Mouse (Mus musculus) CH12.LX (cell line): Measurements from ENCODE around the gene Map4k4. TPM values are rescaled to one million over a fixed set of nuclear protein-coding genes. Genes with fewer than 3 reads are reported as not detected.

Source experiments
- DNase-seq: peaks from one replicate; pipeline ENCODE4 v3.0.0-alpha.2; 2013; ENCODE audit errors: extremely low read depth
- H3K27ac ChIP-seq: 2 replicates; pipeline ENCODE4 v1.5.1; 2012; ENCODE audit warnings: low read depth, mild to moderate bottlenecking, control low read depth, moderate library complexity; ENCODE audit not compliant: insufficient read depth
- H3K27me3 ChIP-seq: replicated peaks from 2 replicates; pipeline ENCODE3; 2012; ENCODE audit warnings: inconsistent platforms
- H3K36me3 ChIP-seq, 2 experiments: replicated peaks in 1 of 2; 2 replicates each; pipeline versions ENCODE3 to v1.6.1; 2012; ENCODE audit warnings: inconsistent platforms in 1 of 2, low read length in 1 of 2, mild to moderate bottlenecking in 1 of 2, mixed read lengths in 1 of 2, moderate library complexity in 1 of 2; ENCODE audit not compliant: control insufficient read depth in 1 of 2, insufficient read depth in 1 of 2
- H3K4me1 ChIP-seq, 2 experiments: 2 replicates each; pipeline ENCODE4 v1.6.1; 2012; ENCODE audit warnings: inconsistent platforms in 1 of 2, moderate library complexity in 1 of 2; ENCODE audit not compliant: insufficient read depth in 2 of 2, control insufficient read depth in 1 of 2
- H3K4me2 ChIP-seq: 2 replicates; pipeline ENCODE4 v1.6.1; 2012; ENCODE audit warnings: low read depth, mild to moderate bottlenecking, control low read depth; ENCODE audit not compliant: poor library complexity, insufficient read depth, severe bottlenecking
- H3K4me3 ChIP-seq, 3 experiments: fragments of 150-350 bp in 1 of 3; sonication (generic) in 1 of 3; replicated peaks in 1 of 3; 2 replicates each; pipeline versions ENCODE3 to v1.5.1; 2011 to 2012; ENCODE audit warnings: low read depth in 2 of 3, low read length in 2 of 3, mild to moderate bottlenecking in 2 of 3, moderate library complexity in 2 of 3, control low read depth in 1 of 3, improper control_type of control experiment in 1 of 3, inconsistent platforms in 1 of 3, mixed read lengths in 1 of 3; ENCODE audit not compliant: poor library complexity in 1 of 3
- H3K79me2 ChIP-seq: replicated peaks from 2 replicates; pipeline ENCODE4 v1.6.1; 2012; ENCODE audit warnings: mild to moderate bottlenecking, moderate library complexity; ENCODE audit not compliant: control insufficient read depth, poor library complexity, insufficient read depth, severe bottlenecking; ENCODE audit errors: extremely low read depth
- H3K9ac ChIP-seq: 2 replicates; pipeline ENCODE4 v1.6.1; 2012; ENCODE audit warnings: low read depth, mild to moderate bottlenecking, control low read depth, moderate library complexity; ENCODE audit not compliant: insufficient read depth
- H3K9me3 ChIP-seq: replicated peaks from 2 replicates; pipeline ENCODE3; 2012; ENCODE audit warnings: low read length, inconsistent platforms, mixed read lengths
- BHLHE40 ChIP-seq: IDR thresholded peaks from 2 replicates; pipeline ENCODE4 v1.6.1; 2011; ENCODE audit warnings: mild to moderate bottlenecking, low read depth, low read length, improper control_type of control experiment
- CHD2 ChIP-seq: IDR thresholded peaks from 2 replicates; pipeline ENCODE4 v1.6.1; 2011; ENCODE audit warnings: low read length, improper control_type of control experiment
- ELF1 ChIP-seq: IDR thresholded peaks from 2 replicates; pipeline ENCODE4 v1.6.1; 2014; ENCODE audit warnings: low read depth, mild to moderate bottlenecking, inconsistent platforms, low read length, improper control_type of control experiment
- EP300 ChIP-seq: IDR thresholded peaks from 2 replicates; pipeline ENCODE4 v1.6.1; 2011; ENCODE audit warnings: low read length, improper control_type of control experiment
- GABPA ChIP-seq: IDR thresholded peaks from 2 replicates; pipeline ENCODE4 v1.6.1; 2012; ENCODE audit warnings: low read depth, low read length, improper control_type of control experiment, inconsistent platforms; ENCODE audit not compliant: insufficient replicate concordance
- HCFC1 ChIP-seq: IDR thresholded peaks from 2 replicates; pipeline ENCODE4 v1.6.1; 2012; ENCODE audit warnings: low read depth, mild to moderate bottlenecking, inconsistent platforms, low read length, improper control_type of control experiment
- IRF4 ChIP-seq: IDR thresholded peaks from 2 replicates; pipeline ENCODE4 v1.6.1; 2014; ENCODE audit warnings: low read depth, mild to moderate bottlenecking, inconsistent platforms, low read length, improper control_type of control experiment
- JUN ChIP-seq: IDR thresholded peaks from 2 replicates; pipeline ENCODE4 v1.6.1; 2011; ENCODE audit warnings: low read depth, mild to moderate bottlenecking, low read length, improper control_type of control experiment, moderate library complexity; ENCODE audit not compliant: insufficient read depth
- JUND ChIP-seq: conservative IDR thresholded peaks from 2 replicates; pipeline ENCODE4 v1.6.1; 2011; ENCODE audit warnings: low read depth, low read length, improper control_type of control experiment
- MAFK ChIP-seq: IDR thresholded peaks from 2 replicates; pipeline ENCODE4 v1.6.1; 2011; ENCODE audit warnings: low read length, improper control_type of control experiment; ENCODE audit not compliant: insufficient replicate concordance
- MXI1 ChIP-seq: IDR thresholded peaks from 2 replicates; pipeline ENCODE4 v1.6.1; 2011; ENCODE audit warnings: mild to moderate bottlenecking, low read depth, low read length, improper control_type of control experiment
- MYC ChIP-seq: IDR thresholded peaks from 2 replicates; pipeline ENCODE4 v1.6.1; 2011; ENCODE audit warnings: low read depth, mild to moderate bottlenecking, improper control_type of control experiment, low read length
- NRF1 ChIP-seq: IDR thresholded peaks from 2 replicates; pipeline ENCODE4 v1.6.1; 2014; ENCODE audit warnings: low read depth, mild to moderate bottlenecking, inconsistent platforms, low read length, improper control_type of control experiment, moderate library complexity
- RAD21 ChIP-seq: IDR thresholded peaks from 2 replicates; pipeline ENCODE4 v1.6.1; 2011; ENCODE audit warnings: low read depth, mild to moderate bottlenecking, low read length, improper control_type of control experiment, moderate library complexity
- SIN3A ChIP-seq: IDR thresholded peaks from 2 replicates; pipeline ENCODE4 v1.6.1; 2012; ENCODE audit warnings: low read length, improper control_type of control experiment, inconsistent platforms
- SMC3 ChIP-seq: IDR thresholded peaks from 2 replicates; pipeline ENCODE4 v1.6.1; 2011; ENCODE audit warnings: low read depth, low read length, improper control_type of control experiment
- TCF12 ChIP-seq: IDR thresholded peaks from 2 replicates; pipeline ENCODE4 v1.6.1; 2014; ENCODE audit warnings: low read depth, mild to moderate bottlenecking, inconsistent platforms, low read length, improper control_type of control experiment
- UBTF ChIP-seq: IDR thresholded peaks from 2 replicates; pipeline ENCODE4 v1.6.1; 2012; ENCODE audit warnings: low read depth, mild to moderate bottlenecking, inconsistent platforms, low read length, improper control_type of control experiment, moderate library complexity
- USF1 ChIP-seq: IDR thresholded peaks from 2 replicates; pipeline ENCODE4 v1.6.1; 2014; ENCODE audit warnings: low read depth, mild to moderate bottlenecking, inconsistent platforms, low read length, improper control_type of control experiment
- USF2 ChIP-seq: conservative IDR thresholded peaks from 2 replicates; pipeline ENCODE4 v1.6.1; 2011; ENCODE audit warnings: low read depth, low read length, improper control_type of control experiment
- ZC3H11A ChIP-seq: IDR thresholded peaks from 2 replicates; pipeline ENCODE4 v1.6.1; 2012; ENCODE audit warnings: low read depth, mild to moderate bottlenecking, inconsistent platforms, low read length, improper control_type of control experiment
- ZKSCAN1 ChIP-seq: IDR thresholded peaks from 2 replicates; pipeline ENCODE4 v1.6.1; 2012; ENCODE audit warnings: low read depth, inconsistent platforms, low read length, improper control_type of control experiment, borderline replicate concordance
- ZMIZ1 ChIP-seq: IDR thresholded peaks from 2 replicates; pipeline ENCODE4 v1.6.1; 2012; ENCODE audit warnings: low read depth, mild to moderate bottlenecking, inconsistent platforms, low read length, improper control_type of control experiment
- ZNF384 ChIP-seq: IDR thresholded peaks from 2 replicates; pipeline ENCODE4 v1.6.1; 2012; ENCODE audit warnings: low read depth, low read length, improper control_type of control experiment, inconsistent platforms
- dilution Hi-C: fragments of 300-500 bp; cut with MboI; formaldehyde crosslinking; loops from 2 replicates; pipeline ENCODE4 v1.14.3; 2020; ENCODE audit warnings: low sequenced_read_pairs; ENCODE audit not compliant: extremely low pct_unique_long_range_greater_than_20kb, extremely low pct_ligation_motif_present
- in situ Hi-C: fragments of 300-500 bp; cut with MboI; formaldehyde crosslinking; loops from 3 replicates; pipeline ENCODE4 v1.14.3; 2019; ENCODE audit warnings: low sequenced_read_pairs, low pct_ligation_motif_present, low pct_unique_long_range_greater_than_20kb, mixed read lengths
- polyA plus RNA-seq: library from polyadenylated mRNA; unstranded; fragments of >175 nt; gene quantifications from 2 replicates; pipeline ENCODE4 v1.2.1, GENCODE M21; 2012; ENCODE audit warnings: low read depth; ENCODE audit not compliant: insufficient read length
- total RNA-seq, 2 experiments: library from RNA; depleted of rRNA; stranded (reverse); fragments of 300-350 nt in 1 of 2; fragments of >200 nt in 1 of 2; gene quantifications; 2 replicates each; pipeline ENCODE4 v1.2.3; 2012 to 2014

Gene Map4k4
- total and polyA plus RNA-seq, 3 experiments, result 21.8 to 46.3 (median 41.0) TPM

- TF ChIP-seq IRF4 (no peak), UBTF (no peak), ZC3H11A (no peak), HCFC1 (no peak), JUND (no peak), MXI1 (peak; percentile 64), JUN (no peak)
Measured at GRCm38 (mm10) chr1:40002129-40002727, 101.5 kb downstream of the Map4k4 start (continued).

- DNase-seq, result no peak
- in situ Hi-C loops (loop anchor here (25.0 kb wide), 2 partner anchors 231 to 531 kb away; partner anchors contain the start of gene Il1r1), dilution Hi-C loops (no loop called here)
- Histone ChIP-seq H3K9me3 (no peaks in the 10 kb centered on the region), H3K36me3 (peaks cover 52 to 79% of the 10 kb centered on the region in 2 experiments), H3K27me3 (no peaks in the 10 kb centered on the region), H3K79me2 (no peaks in the 10 kb centered on the region), H3K4me1 (peaks cover 9 to 38% of the 10 kb centered on the region in 2 experiments), H3K27ac (no peak overlapping the region), H3K4me2 (no peak overlapping the region), H3K4me3 (no peak overlapping the region), H3K9ac (no peak overlapping the region)
- TF ChIP-seq ELF1 (no peak), CHD2 (no peak), SIN3A (no peak), MAFK (no peak), BHLHE40 (no peak), HCFC1 (no peak), ZMIZ1 (no peak), GABPA (no peak), TCF12 (no peak), RAD21 (no peak), JUN (no peak), NRF1 (no peak), EP300 (no peak), USF2 (no peak), MYC (no peak), USF1 (no peak), ZKSCAN1 (no peak), SMC3 (no peak), ZNF384 (no peak)
Measured at GRCm38 (mm10) chr1:40006043-40006651, 105.4 kb downstream of the Map4k4 start.
